Comparison of ENCODE assay signal across 18 mouse cellular contexts in genomic region chr1:139003503-139003902, GRCm38 (mm10).
"Had no signal": no experiment of that assay in that cellular context is flagged by ENCODE, and none has a peak within 500 bp of the region (broad histone marks: within the 10 kb centered on the region; RNA-seq: fewer than 3 reads in every experiment).

No protein-coding gene starts in this region.

- H3K4me2 ChIP-seq: lung, embryonic 14.5 days; midbrain, embryonic 12.5 days; neural tube, embryonic 13.5 days; neural tube, embryonic 15.5 days had no signal

- DNase-seq: lung, adult 18-20 months; lung, embryonic 14.5 days; lung, postnatal 10 days; lung, postnatal 4 days; midbrain, embryonic 14.5 days; right cerebral cortex, postnatal 14 days; right cerebral cortex, postnatal 4 days; spleen, adult 18-20 months; thymus, adult 18-20 months; thymus, postnatal 25 days; thymus, postnatal 4 days had no signal

- ATAC-seq: midbrain, embryonic 16.5 days had no signal

- H3K36me3 ChIP-seq: midbrain, embryonic 10.5 days; midbrain, embryonic 12.5 days; neural tube, embryonic 13.5 days; neural tube, embryonic 15.5 days had no signal

- H3K27ac ChIP-seq: liver, embryonic 14.5 days; midbrain, embryonic 10.5 days; midbrain, embryonic 12.5 days; neural tube, embryonic 13.5 days; neural tube, embryonic 15.5 days had no signal

- H3K9ac ChIP-seq: liver, embryonic 14.5 days; lung, embryonic 14.5 days; midbrain, embryonic 12.5 days; neural tube, embryonic 13.5 days; neural tube, embryonic 15.5 days had no signal

- H3K4me3 ChIP-seq: midbrain, embryonic 10.5 days; midbrain, embryonic 12.5 days; myocyte; neural tube, embryonic 13.5 days; neural tube, embryonic 15.5 days had no signal

- H3K27me3 ChIP-seq: neural tube, embryonic 13.5 days; neural tube, embryonic 15.5 days had no signal

- H3K9me3 ChIP-seq: midbrain, embryonic 10.5 days; midbrain, embryonic 12.5 days; neural tube, embryonic 13.5 days; neural tube, embryonic 15.5 days had no signal
